Mouse (Mus musculus): ENCODE measurements around the gene Tmem259.

GRCm38 (mm10) chr10:79983670-79984069 lies 460 bp downstream of the Tmem259 start:
- TF ChIP-seq MAFK (IDR thresholded peaks at IDR 0.05; ENCODE audit: insufficient read depth, low read depth, low read length) (no peak), ZC3H11A (IDR thresholded peaks at IDR 0.05; ENCODE audit: borderline replicate concordance, low read depth, low read length) (no peak), CHD2 (IDR thresholded peaks at IDR 0.05; ENCODE audit: low read depth, low read length) (peak; percentile 92), HCFC1 (IDR thresholded peaks at IDR 0.05; ENCODE audit: borderline replicate concordance, insufficient read depth, low read length) (peak; percentile 68; the same call in 1 of the 2 replicates)

Data from ES-E14 (cell line).